Mouse (Mus musculus): Measurements from ENCODE around the gene Olfr297.

DNA sequence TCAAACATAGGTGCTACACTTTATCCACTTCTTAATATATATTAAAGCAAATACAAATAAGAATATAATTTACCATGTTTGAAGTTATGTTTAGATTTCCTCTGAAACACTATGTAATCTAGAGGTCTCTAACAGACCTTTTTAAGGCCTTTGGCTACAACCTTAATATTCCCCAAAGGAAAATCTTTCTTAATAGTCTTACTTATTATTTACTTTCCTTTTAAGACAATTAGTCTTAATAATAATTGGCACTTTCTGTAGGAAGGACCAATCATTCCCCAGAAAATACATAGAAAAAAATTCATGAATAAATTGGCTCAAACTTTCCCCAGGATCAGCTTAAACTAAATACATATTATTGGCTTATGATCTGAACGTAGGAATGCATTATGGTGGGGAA, 27.4 kb upstream of the Olfr297 start, which contains the start of gene Olfr298:
- TF ChIP-seq CTCF (IDR thresholded peaks at IDR 0.05; ENCODE audit: insufficient read depth, low read length) (no peak), POLR2A (IDR thresholded peaks at IDR 0.05; ENCODE audit: borderline replicate concordance, extremely low read depth, low read depth, low read length) (no peak)
